Mouse (Mus musculus): ENCODE results near the gene Zfp629. TPM values are rescaled to one million over a fixed set of nuclear protein-coding genes. Genes with fewer than 3 reads are reported as not detected.

Zfp629 gene
- polyA plus RNA-seq, 1 experiment from 2014 or later: 22.2 TPM

Other genes starting within 250 kb of the Zfp629 start
- gene Zfp747, start 239.7 kb downstream of the Zfp629 start, polyA plus RNA-seq (2015; fragmentation: Nextera tagmentation; extraction: Ambion mirVana): 8.1 and 8.6 TPM in 2 replicates
- gene 9130019O22Rik, start 228.6 kb downstream of the Zfp629 start, polyA plus RNA-seq (2015; fragmentation: Nextera tagmentation; extraction: Ambion mirVana): 5.4 and 5.7 TPM in 2 replicates
- gene E430018J23Rik, start 222.2 kb downstream of the Zfp629 start, polyA plus RNA-seq (2015; fragmentation: Nextera tagmentation; extraction: Ambion mirVana): 7.7 TPM in 2 replicates
- gene Zfp764, start 209.0 kb downstream of the Zfp629 start, polyA plus RNA-seq (2015; fragmentation: Nextera tagmentation; extraction: Ambion mirVana): 4.0 and 4.8 TPM in 2 replicates
- gene Zfp688, start 193.7 kb downstream of the Zfp629 start, polyA plus RNA-seq (2015; fragmentation: Nextera tagmentation; extraction: Ambion mirVana): 34.1 and 35.0 TPM in 2 replicates
- gene Zfp689, start 166.6 kb downstream of the Zfp629 start, polyA plus RNA-seq (2015; fragmentation: Nextera tagmentation; extraction: Ambion mirVana): 15.0 and 16.2 TPM in 2 replicates
- 40.5 and 44.0 TPM in 2 replicates for gene Prr14, start 156.2 kb downstream of the Zfp629 start, polyA plus RNA-seq (2015; fragmentation: Nextera tagmentation; extraction: Ambion mirVana)
- 10.8 and 13.7 TPM in 2 replicates for gene Fbrs, start 136.6 kb downstream of the Zfp629 start, polyA plus RNA-seq (2015; fragmentation: Nextera tagmentation; extraction: Ambion mirVana)
- 51.3 and 53.7 TPM in 2 replicates for gene Srcap, start 103.8 kb downstream of the Zfp629 start, polyA plus RNA-seq (2015; fragmentation: Nextera tagmentation; extraction: Ambion mirVana)
- 17.6 and 19.0 TPM in 2 replicates for gene Gm42715, start 96.2 kb downstream of the Zfp629 start, polyA plus RNA-seq (2015; fragmentation: Nextera tagmentation; extraction: Ambion mirVana)
- gene Tmem265, start 54.4 kb downstream of the Zfp629 start, polyA plus RNA-seq (2015; fragmentation: Nextera tagmentation; extraction: Ambion mirVana): 6.6 and 8.2 TPM in 2 replicates
- gene Phkg2, start 42.5 kb downstream of the Zfp629 start, polyA plus RNA-seq (2015; fragmentation: Nextera tagmentation; extraction: Ambion mirVana): 55.1 and 60.5 TPM in 2 replicates
- gene Ccdc189, start 27.2 kb downstream of the Zfp629 start, polyA plus RNA-seq (2015; fragmentation: Nextera tagmentation; extraction: Ambion mirVana): 10.7 and 13.0 TPM in 2 replicates
- 49.9 and 50.5 TPM in 2 replicates for gene Rnf40, start 27.0 kb downstream of the Zfp629 start, polyA plus RNA-seq (2015; fragmentation: Nextera tagmentation; extraction: Ambion mirVana)
- gene Bcl7c, start 93.1 kb upstream of the Zfp629 start, polyA plus RNA-seq (2015; fragmentation: Nextera tagmentation; extraction: Ambion mirVana): 47.0 and 50.8 TPM in 2 replicates
- 2.8 and 3.3 TPM in 2 replicates for gene Ctf1, start 96.9 kb upstream of the Zfp629 start, polyA plus RNA-seq (2015; fragmentation: Nextera tagmentation; extraction: Ambion mirVana)
- 0.18 TPM in 1 of 2 replicates, not detected in the other for gene Ctf2, start 116.4 kb upstream of the Zfp629 start, polyA plus RNA-seq (2015; fragmentation: Nextera tagmentation; extraction: Ambion mirVana)
- gene Fbxl19, start 128.7 kb upstream of the Zfp629 start, polyA plus RNA-seq (2015; fragmentation: Nextera tagmentation; extraction: Ambion mirVana): 9.0 and 9.3 TPM in 2 replicates
- 8.0 and 9.1 TPM in 2 replicates for gene Orai3, start 154.0 kb upstream of the Zfp629 start, polyA plus RNA-seq (2015; fragmentation: Nextera tagmentation; extraction: Ambion mirVana)
- 17.8 and 20.9 TPM in 2 replicates for gene Setd1a, start 160.9 kb upstream of the Zfp629 start, polyA plus RNA-seq (2015; fragmentation: Nextera tagmentation; extraction: Ambion mirVana)
- not detected in 2 replicates for gene Gm49388, start 169.8 kb upstream of the Zfp629 start, polyA plus RNA-seq (2015; fragmentation: Nextera tagmentation; extraction: Ambion mirVana)
- gene Hsd3b7, start 184.8 kb upstream of the Zfp629 start, polyA plus RNA-seq (2015; fragmentation: Nextera tagmentation; extraction: Ambion mirVana): 9.6 TPM in 2 replicates
- gene Stx4a, start 208.5 kb upstream of the Zfp629 start, polyA plus RNA-seq (2015; fragmentation: Nextera tagmentation; extraction: Ambion mirVana): 22.2 and 24.3 TPM in 2 replicates
- 38.7 and 40.9 TPM in 2 replicates for gene Stx1b, start 208.8 kb upstream of the Zfp629 start, polyA plus RNA-seq (2015; fragmentation: Nextera tagmentation; extraction: Ambion mirVana)

Data from hindbrain, embryonic 13.5 days (tissue).